Mouse (Mus musculus): ENCODE measurements around the gene Hfe2.
A peak's percentile ranks its signal among the peaks of the same experiment; 100 is the strongest.

Gene Hfe2

GRCm38 (mm10) chr3:96526864-96527542 lies 2.0 kb downstream of the Hfe2 start:
- no peak for DNase-seq (ENCODE audit: low spot score)

GRCm38 (mm10) chr3:96528506-96528905 lies 3.5 kb downstream of the Hfe2 start:
- no peak for DNase-seq (ENCODE audit: low spot score)

- no peak for DNase-seq (ENCODE audit: low spot score)
Observed at GRCm38 (mm10) chr3:96532050-96532449, 7.1 kb downstream of the Hfe2 start.

- no peak for DNase-seq (ENCODE audit: low spot score)
Observed at GRCm38 (mm10) chr3:96534300-96534699, 9.3 kb downstream of the Hfe2 start.

- DNase-seq (ENCODE audit: low spot score): no peak
Observed at GRCm38 (mm10) chr3:96539316-96539715, 14.3 kb downstream of the Hfe2 start.

GRCm38 (mm10) chr3:96540740-96541139 lies 15.8 kb downstream of the Hfe2 start:
- no peak for DNase-seq (ENCODE audit: low spot score)

GRCm38 (mm10) chr3:96541328-96542078 lies 16.5 kb downstream of the Hfe2 start:
- no peak for DNase-seq (ENCODE audit: low spot score)

GRCm38 (mm10) chr3:96542554-96542953 lies 17.6 kb downstream of the Hfe2 start:
- DNase-seq (ENCODE audit: low spot score): no peak

GRCm38 (mm10) chr3:96543345-96543744 lies 18.4 kb downstream of the Hfe2 start:
- no peak for DNase-seq (ENCODE audit: low spot score)

GRCm38 (mm10) chr3:96545565-96545964 lies 20.6 kb downstream of the Hfe2 start:
- no peak for DNase-seq (ENCODE audit: low spot score)

GRCm38 (mm10) chr3:96546880-96547279 lies 21.9 kb downstream of the Hfe2 start:
- no peak for DNase-seq (ENCODE audit: low spot score)

- peak; percentile 76 for DNase-seq (ENCODE audit: low spot score)
Observed at GRCm38 (mm10) chr3:96547389-96547960, 22.5 kb downstream of the Hfe2 start.

- no peak for DNase-seq (ENCODE audit: low spot score)
Observed at GRCm38 (mm10) chr3:96548824-96549223, 23.9 kb downstream of the Hfe2 start.

GRCm38 (mm10) chr3:96549346-96549745 lies 24.4 kb downstream of the Hfe2 start:
- no peak for DNase-seq (ENCODE audit: low spot score)

- DNase-seq (ENCODE audit: low spot score): no peak
Observed at GRCm38 (mm10) chr3:96551203-96551602, 26.2 kb downstream of the Hfe2 start.

- DNase-seq (ENCODE audit: low spot score): no peak
Observed at GRCm38 (mm10) chr3:96551890-96552289, 26.9 kb downstream of the Hfe2 start.

GRCm38 (mm10) chr3:96553601-96554000 lies 28.6 kb downstream of the Hfe2 start:
- DNase-seq (ENCODE audit: low spot score): no peak

- no peak for DNase-seq (ENCODE audit: low spot score)
Observed at GRCm38 (mm10) chr3:96554251-96554650, 29.3 kb downstream of the Hfe2 start.

- peak; percentile 70 for DNase-seq (ENCODE audit: low spot score)
Observed at GRCm38 (mm10) chr3:96555041-96555596, 30.1 kb downstream of the Hfe2 start.

GRCm38 (mm10) chr3:96555999-96556614 lies 31.1 kb downstream of the Hfe2 start:
- no peak for DNase-seq (ENCODE audit: low spot score)

- DNase-seq (ENCODE audit: low spot score): no peak
Observed at GRCm38 (mm10) chr3:96556651-96557635, 32.0 kb downstream of the Hfe2 start.

Measured in ovary, postnatal 14 days (tissue).